Mouse (Mus musculus) neural tube, postnatal 0 days (tissue): Measurements from ENCODE around the gene Tacr3. TPM values are rescaled to one million over a fixed set of nuclear protein-coding genes. Genes with fewer than 3 reads are reported as not detected.

ENCODE experiments used
- polyA plus RNA-seq: library from polyadenylated mRNA; unstranded; fragments of >200 nt; fragmentation: Nextera tagmentation; extraction: Ambion mirVana; gene quantifications from 2 replicates; pipeline ENCODE4 v1.2.1, GENCODE M21; 2015

Gene Tacr3
- polyA plus RNA-seq, result 4.6 and 5.2 TPM in 2 replicates

DNA sequence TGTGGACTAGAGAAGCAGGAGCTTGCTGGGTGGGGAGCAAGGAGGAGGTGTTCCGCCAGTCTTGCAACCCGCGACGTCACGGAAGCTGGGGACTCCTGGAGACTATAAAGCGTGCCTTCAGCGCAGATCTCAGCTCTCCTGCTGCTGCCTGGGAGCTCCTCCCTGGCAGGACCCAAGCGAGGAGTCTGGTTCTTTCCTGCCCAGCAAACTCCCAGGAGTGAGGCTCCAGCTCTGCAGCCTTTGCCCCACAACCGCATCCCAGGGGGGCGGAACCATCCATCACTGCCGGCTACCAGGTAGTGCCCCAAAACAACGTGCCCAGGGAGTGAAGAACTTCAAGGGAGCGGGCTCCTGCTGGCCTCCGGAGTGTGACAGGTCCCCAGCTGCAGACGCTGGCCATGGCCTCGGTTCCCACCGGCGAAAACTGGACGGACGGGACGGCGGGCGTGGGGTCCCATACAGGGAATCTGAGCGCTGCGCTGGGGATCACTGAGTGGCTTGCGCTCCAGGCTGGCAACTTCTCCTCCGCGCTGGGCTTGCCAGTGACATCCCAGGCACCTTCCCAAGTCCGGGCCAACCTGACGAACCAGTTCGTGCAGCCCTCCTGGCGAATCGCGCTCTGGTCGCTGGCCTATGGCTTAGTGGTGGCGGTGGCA, at the start of gene Tacr3:
TSS of gene Tacr3 (plus strand) at position 133 of the 656 bp plus-strand sequence.

